Mouse (Mus musculus) macrophage (primary cell): ENCODE measurements around the gene Acsm1. TPM values are rescaled to one million over a fixed set of nuclear protein-coding genes. Genes with fewer than 3 reads are reported as not detected.

Source experiments
- H3K27ac ChIP-seq: fragments of 350-480 bp; formaldehyde crosslinking; 2 replicates; pipeline ENCODE4 v1.9.0; 2021
- H3K36me3 ChIP-seq: fragments of 350-480 bp; formaldehyde crosslinking; 2 replicates; pipeline ENCODE4 v1.9.0; 2021; ENCODE audit errors: inconsistent target
- H3K4me3 ChIP-seq: fragments of 350-480 bp; formaldehyde crosslinking; 2 replicates; pipeline ENCODE4 v1.9.0; 2021; ENCODE audit errors: inconsistent target
- H3K79me2 ChIP-seq: fragments of 350-480 bp; formaldehyde crosslinking; 2 replicates; pipeline ENCODE4 v1.9.0; 2021; ENCODE audit errors: inconsistent target
- WGBS: methylation state at CpG from one replicate; pipeline ENCODE4 v1.1.7; 2026; ENCODE audit warnings: inconsistent platforms; ENCODE audit not compliant: missing documents; 5-methylcytosine and 5-hydroxymethylcytosine counted together
- polyA plus RNA-seq: library from polyadenylated mRNA; stranded (reverse); fragments of 250-400 nt; gene quantifications from 3 replicates; pipeline ENCODE4 v1.2.4, GENCODE M21; 2018; ENCODE audit warnings: inconsistent platforms

Gene Acsm1
- polyA plus RNA-seq, 1 experiment from 2014 or later, result not detected

GRCm38 (mm10) chr7:119617593-119617992 is 10.8 kb downstream of the Acsm1 start:
- H3K79me2 ChIP-seq, result no peaks in the 10 kb centered on the region
- 86% methylated on average over 6 of the region's 6 CpGs for WGBS
- no peaks in the 10 kb centered on the region for H3K36me3 ChIP-seq
- H3K4me3 ChIP-seq, result no peak overlapping the region
- no peak overlapping the region for H3K27ac ChIP-seq

GRCm38 (mm10) chr7:119618209-119618935 is 11.5 kb downstream of the Acsm1 start:
- Histone ChIP-seq H3K79me2 (no peaks in the 10 kb centered on the region), H3K4me3 (no peak overlapping the region), H3K27ac (no peak overlapping the region), H3K36me3 (no peaks in the 10 kb centered on the region)
- WGBS, result 43% methylated on average over 4 of the region's 4 CpGs

GRCm38 (mm10) chr7:119620157-119620556 is 13.3 kb downstream of the Acsm1 start:
- Histone ChIP-seq H3K27ac (no peak overlapping the region), H3K79me2 (no peaks in the 10 kb centered on the region), H3K36me3 (no peaks in the 10 kb centered on the region), H3K4me3 (no peak overlapping the region)

- Histone ChIP-seq H3K79me2 (no peaks in the 10 kb centered on the region), H3K27ac (no peak overlapping the region), H3K36me3 (no peaks in the 10 kb centered on the region), H3K4me3 (no peak overlapping the region)
Observed at GRCm38 (mm10) chr7:119638773-119639172, 31.9 kb downstream of the Acsm1 start.

- no peaks in the 10 kb centered on the region for H3K36me3 ChIP-seq
- H3K79me2 ChIP-seq, result no peaks in the 10 kb centered on the region
- 84% methylated on average over 5 of the region's 5 CpGs for WGBS
- H3K27ac ChIP-seq, result no peak overlapping the region
- H3K4me3 ChIP-seq, result no peak overlapping the region
Observed at GRCm38 (mm10) chr7:119642307-119642706, 35.5 kb downstream of the Acsm1 start.

- Histone ChIP-seq H3K79me2 (no peaks in the 10 kb centered on the region), H3K27ac (no peak overlapping the region), H3K4me3 (no peak overlapping the region), H3K36me3 (no peaks in the 10 kb centered on the region)
- WGBS, result 96% methylated on average over 3 of the region's 3 CpGs
Observed at GRCm38 (mm10) chr7:119667893-119668292, 61.1 kb downstream of the Acsm1 start.

- no peaks in the 10 kb centered on the region for H3K79me2 ChIP-seq
- H3K36me3 ChIP-seq, result no peaks in the 10 kb centered on the region
- WGBS, result 80% methylated on average over 5 of the region's 5 CpGs
- H3K27ac ChIP-seq, result no peak overlapping the region
- no peak overlapping the region for H3K4me3 ChIP-seq
Observed at GRCm38 (mm10) chr7:119670395-119670794, 63.6 kb downstream of the Acsm1 start.

- H3K4me3 ChIP-seq, result no peak overlapping the region
- H3K27ac ChIP-seq, result no peak overlapping the region
- H3K79me2 ChIP-seq, result no peaks in the 10 kb centered on the region
- WGBS, result 50% methylated on average over 6 of the region's 6 CpGs
- H3K36me3 ChIP-seq, result no peaks in the 10 kb centered on the region
Observed at GRCm38 (mm10) chr7:119670925-119671324, 64.1 kb downstream of the Acsm1 start.

GRCm38 (mm10) chr7:119673465-119673864 is 66.6 kb downstream of the Acsm1 start:
- WGBS, result 21% methylated on average over 6 of the region's 6 CpGs
- Histone ChIP-seq H3K79me2 (no peaks in the 10 kb centered on the region), H3K4me3 (no peak overlapping the region), H3K27ac (no peak overlapping the region), H3K36me3 (no peaks in the 10 kb centered on the region)

GRCm38 (mm10) chr7:119680107-119680506 is 73.3 kb downstream of the Acsm1 start:
- Histone ChIP-seq H3K4me3 (no peak overlapping the region), H3K36me3 (no peaks in the 10 kb centered on the region), H3K27ac (no peak overlapping the region), H3K79me2 (no peaks in the 10 kb centered on the region)
- WGBS, result 74% methylated on average over 8 of the region's 8 CpGs

GRCm38 (mm10) chr7:119682699-119683098 is 75.9 kb downstream of the Acsm1 start:
- no peaks in the 10 kb centered on the region for H3K36me3 ChIP-seq
- WGBS, result 60% methylated on average over 4 of the region's 4 CpGs
- no peaks in the 10 kb centered on the region for H3K79me2 ChIP-seq
- H3K27ac ChIP-seq, result no peak overlapping the region
- H3K4me3 ChIP-seq, result no peak overlapping the region

- Histone ChIP-seq H3K27ac (no peak within 1 kb of the TSS), H3K4me3 (no peak within 1 kb of the TSS), H3K36me3 (no peaks in the 10 kb centered on the region), H3K79me2 (no peaks in the 10 kb centered on the region)
- WGBS, result 80% methylated on average over 5 of the region's 5 CpGs
Observed at GRCm38 (mm10) chr7:119689726-119690125, 82.9 kb downstream of the Acsm1 start, which contains the start of gene Acsm4. TSS of gene Acsm4 (plus strand) at chr7:119690026.

- WGBS, result 79% methylated on average over 4 of the region's 4 CpGs
- Histone ChIP-seq H3K79me2 (no peaks in the 10 kb centered on the region), H3K27ac (no peak overlapping the region), H3K36me3 (no peaks in the 10 kb centered on the region), H3K4me3 (no peak overlapping the region)
Observed at GRCm38 (mm10) chr7:119692302-119692701, 85.5 kb downstream of the Acsm1 start.

- Histone ChIP-seq H3K36me3 (no peaks in the 10 kb centered on the region), H3K4me3 (no peak overlapping the region), H3K79me2 (no peaks in the 10 kb centered on the region), H3K27ac (no peak overlapping the region)
- WGBS, result 100% methylated on average over 1 of the region's 1 CpGs
Observed at GRCm38 (mm10) chr7:119694926-119695325, 88.1 kb downstream of the Acsm1 start.
